Mouse (Mus musculus): ENCODE measurements around the gene Ptcd2. TPM values are rescaled to one million over a fixed set of nuclear protein-coding genes. Genes with fewer than 3 reads are reported as not detected.

Ptcd2 gene
- polyA plus RNA-seq (2012; rRNA removed) (9.0 and 13.3 TPM in 2 replicates), polyA plus RNA-seq (2014; fragmentation: Nextera tagmentation; extraction: Ambion mirVana) (28.4 and 31.4 TPM in 2 replicates)

- Histone ChIP-seq H3K27me3 (ENCODE audit: control insufficient read depth, insufficient read depth, low read length) (no peaks in the 10 kb centered on the region), H3K4me1 (replicated peaks; ENCODE audit: control insufficient read depth in 2 of 2, insufficient read depth in 2 of 2, low read length in 1 of 2) (peaks cover 7 to 9% of the 10 kb centered on the region in 2 experiments; a peak in 3 of 4 replicates), H3K4me2 (ENCODE audit: low read depth) (peak within 1 kb of the TSS; percentile 88), H3K4me3 (ENCODE audit: insufficient read depth in 1 of 2, low read depth in 2 of 2, low read length in 2 of 2) (peak within 1 kb of the TSS; percentile 86 to 93), H3K9me3 (ENCODE audit: control insufficient read depth, low read length) (no peaks in the 10 kb centered on the region), H3K9ac (replicated peaks) (peak within 1 kb of the TSS; percentile 67), H3K36me3 (replicated peaks; ENCODE audit: control insufficient read depth, insufficient read depth, low read depth) (peaks cover under 1% of the 10 kb centered on the region), H3K27ac (peak within 1 kb of the TSS; percentile 5)
- peak; percentile 88 to 91 (median 89) for DNase-seq (ENCODE audit: low read depth in 3 of 3, low spot score in 3 of 3)
- TF ChIP-seq CTCF (IDR thresholded peaks at IDR 0.05; ENCODE audit: low read depth) = peak; percentile 22; the same call in 1 of the 2 replicates
- peak; percentile 26 for TF ChIP-seq EP300 (IDR thresholded peaks at IDR 0.05; ENCODE audit: low read depth)
- under 1% methylated on average over 39 of the region's 39 CpGs for WGBS (ENCODE audit: insufficient replicate concordance)
- peak; percentile 98 for ATAC-seq (ENCODE audit: insufficient read depth)
Measured at GRCm38 (mm10) chr13:99344599-99345575, at the start of gene Ptcd2, which contains the start of gene Mrps27. TSS of gene Ptcd2 (minus strand) at chr13:99344705. TSS of gene Mrps27 (plus strand) at chr13:99344786.

GRCm38 (mm10) chr13:99393128-99393527, 48.6 kb upstream of the Ptcd2 start:
- no peaks in the 10 kb centered on the region for H3K27me3 ChIP-seq (ENCODE audit: control insufficient read depth, insufficient read depth, low read length)
- 56% methylated on average over 3 of the region's 3 CpGs for WGBS (ENCODE audit: insufficient replicate concordance)
- no peaks in the 10 kb centered on the region for H3K36me3 ChIP-seq (replicated peaks; ENCODE audit: control insufficient read depth, insufficient read depth, low read depth)
- no peak overlapping the region for H3K27ac ChIP-seq
- H3K4me3 ChIP-seq (ENCODE audit: insufficient read depth in 1 of 2, low read depth in 2 of 2, low read length in 2 of 2) = no peak overlapping the region
- TF ChIP-seq EP300 (IDR thresholded peaks at IDR 0.05; ENCODE audit: low read depth) = no peak
- TF ChIP-seq CTCF (IDR thresholded peaks at IDR 0.05; ENCODE audit: low read depth) = no peak
- no peak for ATAC-seq (ENCODE audit: insufficient read depth)
- no peaks in the 10 kb centered on the region for H3K9me3 ChIP-seq (ENCODE audit: control insufficient read depth, low read length)
- H3K4me1 ChIP-seq (replicated peaks; ENCODE audit: control insufficient read depth in 2 of 2, insufficient read depth in 2 of 2, low read length in 1 of 2) = no peaks in the 10 kb centered on the region
- no peak for DNase-seq (ENCODE audit: low read depth in 3 of 3, low spot score in 3 of 3)
- no peak overlapping the region for H3K4me2 ChIP-seq (ENCODE audit: low read depth)
- H3K9ac ChIP-seq (replicated peaks) = no peak overlapping the region

- Histone ChIP-seq H3K9ac (replicated peaks) (no peak overlapping the region), H3K27me3 (ENCODE audit: control insufficient read depth, insufficient read depth, low read length) (no peaks in the 10 kb centered on the region), H3K4me3 (ENCODE audit: insufficient read depth in 1 of 2, low read depth in 2 of 2, low read length in 2 of 2) (no peak overlapping the region), H3K36me3 (replicated peaks; ENCODE audit: control insufficient read depth, insufficient read depth, low read depth) (no peaks in the 10 kb centered on the region), H3K27ac (no peak overlapping the region), H3K9me3 (ENCODE audit: control insufficient read depth, low read length) (no peaks in the 10 kb centered on the region), H3K4me2 (ENCODE audit: low read depth) (no peak overlapping the region), H3K4me1 (replicated peaks; ENCODE audit: control insufficient read depth in 2 of 2, insufficient read depth in 2 of 2, low read length in 1 of 2) (no peaks in the 10 kb centered on the region)
- no peak for TF ChIP-seq CTCF (IDR thresholded peaks at IDR 0.05; ENCODE audit: low read depth)
- TF ChIP-seq EP300 (IDR thresholded peaks at IDR 0.05; ENCODE audit: low read depth) = no peak
- ATAC-seq (ENCODE audit: insufficient read depth) = no peak
- no peak for DNase-seq (ENCODE audit: low read depth in 3 of 3, low spot score in 3 of 3)
- WGBS (ENCODE audit: insufficient replicate concordance) = 87% methylated on average over 3 of the region's 3 CpGs
Measured at GRCm38 (mm10) chr13:99391417-99391816, 46.9 kb upstream of the Ptcd2 start.

GRCm38 (mm10) chr13:99387901-99388811, 43.7 kb upstream of the Ptcd2 start:
- Histone ChIP-seq H3K4me3 (ENCODE audit: insufficient read depth in 1 of 2, low read depth in 2 of 2, low read length in 2 of 2) (no peak overlapping the region), H3K27ac (no peak overlapping the region), H3K9ac (replicated peaks) (no peak overlapping the region), H3K4me1 (replicated peaks; ENCODE audit: control insufficient read depth in 2 of 2, insufficient read depth in 2 of 2, low read length in 1 of 2) (no peaks in the 10 kb centered on the region), H3K9me3 (ENCODE audit: control insufficient read depth, low read length) (no peaks in the 10 kb centered on the region), H3K36me3 (replicated peaks; ENCODE audit: control insufficient read depth, insufficient read depth, low read depth) (no peaks in the 10 kb centered on the region), H3K4me2 (ENCODE audit: low read depth) (no peak overlapping the region), H3K27me3 (ENCODE audit: control insufficient read depth, insufficient read depth, low read length) (no peaks in the 10 kb centered on the region)
- no peak for DNase-seq (ENCODE audit: low read depth in 3 of 3, low spot score in 3 of 3)
- ATAC-seq (ENCODE audit: insufficient read depth) = no peak
- WGBS (ENCODE audit: insufficient replicate concordance) = 73% methylated on average over 7 of the region's 7 CpGs
- no peak for TF ChIP-seq CTCF (IDR thresholded peaks at IDR 0.05; ENCODE audit: low read depth)
- no peak for TF ChIP-seq EP300 (IDR thresholded peaks at IDR 0.05; ENCODE audit: low read depth)
